ENCODE assay signal across 24 mouse cellular contexts in the genomic region with DNA sequence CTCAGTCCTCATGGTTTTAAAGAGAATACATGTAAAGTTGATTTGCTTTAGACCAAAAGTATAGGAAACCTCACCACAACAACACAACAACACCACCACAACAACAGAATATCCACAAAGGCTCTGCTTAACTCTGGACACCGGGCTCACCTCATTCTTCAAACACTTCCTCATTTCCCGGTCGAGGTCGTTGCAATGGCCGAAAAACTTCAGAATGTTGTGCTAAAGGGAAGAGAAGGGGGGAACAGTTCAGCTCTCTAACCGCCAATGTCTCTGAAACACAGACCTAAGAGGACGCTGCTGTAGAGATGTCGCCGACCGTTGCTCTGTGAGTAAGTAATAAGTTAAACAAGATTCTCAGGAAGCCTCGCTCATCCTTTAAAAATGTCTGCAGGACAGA.
"Had no signal": no experiment of that assay in that cellular context is flagged by ENCODE, and none has a peak within 500 bp of the region (broad histone marks: within the 10 kb centered on the region; RNA-seq: fewer than 3 reads in every experiment).

No protein-coding gene starts in this region.

- H3K4me1 ChIP-seq: heart, embryonic 10.5 days; heart, embryonic 12.5 days; hindbrain, embryonic 10.5 days; hindbrain, embryonic 12.5 days; intestine, embryonic 15.5 days; limb, embryonic 10.5 days; limb, embryonic 12.5 days had no signal

- H3K27me3 ChIP-seq: heart, embryonic 12.5 days; hindbrain, embryonic 12.5 days; intestine, embryonic 15.5 days; limb, embryonic 12.5 days had no signal

- H3K27ac ChIP-seq: heart, embryonic 10.5 days; hindbrain, embryonic 10.5 days; hindbrain, embryonic 12.5 days; hindbrain, embryonic 14.5 days; intestine, embryonic 15.5 days; layer of hippocampus, adult 2 months; left cerebral cortex, adult 2 months; limb, embryonic 10.5 days; limb, embryonic 12.5 days had no signal

- ATAC-seq: hindbrain, embryonic 16.5 days; inflammation-experienced regulatory T-cells, adult 6 months; intestine, embryonic 15.5 days; intestine, postnatal 0 days had no signal

- DNase-seq: gastrocnemius, postnatal 14 days; gastrocnemius, postnatal 36 days; heart, adult 18-20 months; heart, postnatal 10 days; heart, postnatal 4 days; kidney, adult 18-20 months; kidney, adult 8-10 months; kidney, postnatal 10 days; kidney, postnatal 25 days; kidney, postnatal 4 days; liver had no signal

- H3K4me3 ChIP-seq: heart, embryonic 10.5 days; heart, embryonic 12.5 days; hindbrain, embryonic 10.5 days; hindbrain, embryonic 12.5 days; intestine, embryonic 15.5 days; layer of hippocampus, adult 2 months; left cerebral cortex, adult 2 months; limb, embryonic 10.5 days; limb, embryonic 12.5 days had no signal
